Mouse (Mus musculus): ENCODE data around the gene Fmc1. TPM values are rescaled to one million over a fixed set of nuclear protein-coding genes. Genes with fewer than 3 reads are reported as not detected.

Fmc1 gene
- total RNA-seq, 2 experiments from 2014 or later = 167 to 170 TPM

- peak; percentile 99 for DNase-seq
Observed at GRCm38 (mm10) chr6:38551989-38552635, 18.8 kb downstream of the Fmc1 start.

GRCm38 (mm10) chr6:38552636-38553000, 19.3 kb downstream of the Fmc1 start:
- no peak for DNase-seq

DNA sequence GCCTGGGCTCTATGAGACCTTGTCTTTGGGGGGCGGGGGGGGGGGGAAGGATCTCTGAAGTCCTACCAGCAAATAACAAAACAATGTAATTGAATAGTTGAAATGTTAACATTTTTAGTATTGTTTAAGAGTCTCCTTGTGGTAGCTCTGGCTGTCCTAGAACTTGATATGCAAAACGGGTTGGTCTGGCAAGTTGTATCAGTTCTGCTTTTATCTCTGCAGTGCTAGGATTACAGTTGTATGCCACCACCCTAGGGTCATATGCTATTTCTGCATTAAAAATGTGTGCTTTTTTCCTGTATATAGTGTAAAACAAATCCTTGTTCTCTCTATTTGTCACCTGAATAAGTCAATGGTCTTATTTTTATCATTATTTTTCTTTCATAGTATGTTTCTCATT, 42.8 kb downstream of the Fmc1 start:
- no peak for DNase-seq

DNA sequence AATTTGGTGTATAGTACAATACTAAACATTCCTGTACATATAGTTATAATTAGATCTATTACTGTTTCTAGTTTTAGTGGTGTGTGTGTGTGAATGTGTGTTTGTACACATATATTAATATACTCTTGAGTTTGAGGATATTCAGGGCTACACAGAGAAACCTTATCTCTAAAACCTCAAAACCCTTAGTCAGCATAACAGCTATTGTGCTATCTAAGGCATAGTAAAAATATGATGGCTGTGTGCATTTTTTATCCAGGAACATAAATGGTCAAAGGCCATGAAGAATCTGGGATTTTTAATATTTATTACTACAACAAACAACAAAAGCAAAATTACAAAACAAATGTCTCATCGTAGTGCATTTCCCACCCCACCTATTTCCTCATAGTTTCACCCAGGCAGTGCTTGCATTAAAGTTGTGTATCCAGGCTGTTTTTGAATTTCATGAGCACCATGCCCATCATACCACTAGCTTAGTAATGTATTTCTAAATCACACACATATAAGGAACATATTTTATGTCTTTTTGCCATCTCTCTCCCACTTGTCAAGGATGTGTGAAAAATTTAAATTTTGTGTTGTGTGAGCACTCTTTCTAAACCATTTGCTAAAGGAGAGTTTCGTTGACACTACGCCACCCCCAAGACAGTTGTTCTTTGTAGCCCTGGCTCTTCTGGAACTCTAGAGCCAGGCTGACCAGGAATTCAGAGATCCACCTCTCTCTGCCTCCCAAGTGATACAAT, 47.0 kb downstream of the Fmc1 start:
- no peak for DNase-seq

DNA sequence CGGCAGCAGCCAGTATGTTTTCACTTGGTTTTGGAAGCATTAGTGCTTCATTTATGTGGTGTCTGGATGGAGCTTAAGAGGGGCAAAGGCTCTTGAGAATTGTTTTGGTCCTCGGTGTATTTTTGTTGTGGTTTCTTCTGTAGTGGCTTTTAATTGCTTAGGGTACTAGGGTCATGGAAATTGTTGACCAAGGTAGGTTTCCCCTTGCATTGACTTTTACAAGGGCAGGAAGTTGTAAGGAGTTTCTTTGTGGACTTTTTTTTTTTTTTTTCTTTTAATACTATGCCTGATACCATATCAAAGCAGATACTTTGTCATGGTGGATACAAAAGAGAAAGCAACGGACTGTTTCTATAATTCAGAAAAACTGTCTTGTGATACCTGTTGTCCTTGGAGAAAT, 48.4 kb downstream of the Fmc1 start:
- no peak for DNase-seq

Small RNA genes within 50 kb of the gene (microRNA-seq; reads per million reads assigned to microRNA genes)
- gene Mir7670 (ENCODE audit: borderline replicate concordance in 2 of 2) = 0 to 0.74 reads per million in 2 experiments

Other genes starting within 250 kb of the Fmc1 start
- gene Zc3hav1l, start 234.2 kb upstream of the Fmc1 start, total RNA-seq (2021) = 1 to 10 TPM in 1 of 2 experiments, under 1 TPM in 1; 0.84 to 1.0 TPM
- gene Zc3hav1, start 178.9 kb upstream of the Fmc1 start, total RNA-seq (2021) = 1 to 10 TPM; 5.1 to 6.9 TPM
- gene Ttc26, start 152.0 kb upstream of the Fmc1 start, total RNA-seq (2021) = 1 to 10 TPM; 1.1 to 1.7 TPM
- gene Ubn2, start 99.6 kb upstream of the Fmc1 start, total RNA-seq (2021) = 10 to 100 TPM; 19.6 to 21.6 TPM
- gene Luc7l2, start 17.8 kb downstream of the Fmc1 start, total RNA-seq (2021) = 10 to 100 TPM; 97.7 to 97.8 TPM
- gene Klrg2, start 103.7 kb downstream of the Fmc1 start, total RNA-seq (2021) = under 1 TPM; 0.38 to 0.41 TPM
- under 1 TPM; 0.19 to 0.64 TPM for gene Clec2l, start 129.6 kb downstream of the Fmc1 start, total RNA-seq (2021)

All from gastrocnemius, postnatal 25 days (tissue).